Mouse (Mus musculus) embryonic facial prominence, embryonic 15.5 days (tissue): ENCODE measurements around the gene Oas2. TPM values are rescaled to one million over a fixed set of nuclear protein-coding genes. Genes with fewer than 3 reads are reported as not detected.

Source experiments
- ATAC-seq: fragments of 200-750 bp; cut with Nextera tagmentation; 2 replicates; pipeline ENCODE4 v1.8.0; 2017; ENCODE audit warnings: low read depth, moderate TSS enrichment; ENCODE audit not compliant: insufficient number of reproducible peaks, low FRiP score, low TSS enrichment
- H3K27ac ChIP-seq: fragments of 300-500 bp; sonication (generic); replicated peaks from 2 replicates; pipeline ENCODE4 v1.5.1; 2015; ENCODE audit warnings: mild to moderate bottlenecking, inconsistent platforms
- H3K27me3 ChIP-seq: fragments of 300-500 bp; sonication (generic); 2 replicates; pipeline ENCODE4 v1.6.1; 2015; ENCODE audit warnings: inconsistent platforms
- H3K36me3 ChIP-seq: fragments of 300-500 bp; sonication (generic); 2 replicates; pipeline ENCODE4 v1.6.1; 2015; ENCODE audit warnings: mild to moderate bottlenecking, inconsistent platforms
- H3K4me1 ChIP-seq: fragments of 300-500 bp; sonication (generic); 2 replicates; pipeline ENCODE4 v1.6.1; 2015; ENCODE audit warnings: inconsistent platforms
- H3K4me2 ChIP-seq: fragments of 300-500 bp; sonication (generic); replicated peaks from 2 replicates; pipeline ENCODE4 v1.6.1; 2015; ENCODE audit warnings: mild to moderate bottlenecking, inconsistent platforms
- H3K4me3 ChIP-seq: fragments of 300-500 bp; sonication (generic); replicated peaks from 2 replicates; pipeline ENCODE4 v1.5.1; 2015; ENCODE audit warnings: mild to moderate bottlenecking, inconsistent platforms
- H3K9ac ChIP-seq: fragments of 300-500 bp; sonication (generic); 2 replicates; pipeline ENCODE4 v1.6.1; 2015; ENCODE audit warnings: inconsistent platforms
- H3K9me3 ChIP-seq: fragments of 300-500 bp; sonication (generic); replicated peaks from 2 replicates; pipeline ENCODE4 v1.6.1; 2016; ENCODE audit warnings: inconsistent platforms
- WGBS: fragments of 180-500 bp; shearing (Covaris S2); methylation state at CpG from one replicate; pipeline ENCODE4 v1.1.7; 2015; 5-methylcytosine and 5-hydroxymethylcytosine counted together
- polyA plus RNA-seq: library from polyadenylated mRNA; unstranded; fragments of >200 nt; fragmentation: Nextera tagmentation; extraction: Ambion mirVana; gene quantifications from 2 replicates; pipeline ENCODE4 v1.2.1, GENCODE M21; 2015

Oas2 gene
- polyA plus RNA-seq, 1 experiment from 2014 or later: 1.3 TPM

DNA sequence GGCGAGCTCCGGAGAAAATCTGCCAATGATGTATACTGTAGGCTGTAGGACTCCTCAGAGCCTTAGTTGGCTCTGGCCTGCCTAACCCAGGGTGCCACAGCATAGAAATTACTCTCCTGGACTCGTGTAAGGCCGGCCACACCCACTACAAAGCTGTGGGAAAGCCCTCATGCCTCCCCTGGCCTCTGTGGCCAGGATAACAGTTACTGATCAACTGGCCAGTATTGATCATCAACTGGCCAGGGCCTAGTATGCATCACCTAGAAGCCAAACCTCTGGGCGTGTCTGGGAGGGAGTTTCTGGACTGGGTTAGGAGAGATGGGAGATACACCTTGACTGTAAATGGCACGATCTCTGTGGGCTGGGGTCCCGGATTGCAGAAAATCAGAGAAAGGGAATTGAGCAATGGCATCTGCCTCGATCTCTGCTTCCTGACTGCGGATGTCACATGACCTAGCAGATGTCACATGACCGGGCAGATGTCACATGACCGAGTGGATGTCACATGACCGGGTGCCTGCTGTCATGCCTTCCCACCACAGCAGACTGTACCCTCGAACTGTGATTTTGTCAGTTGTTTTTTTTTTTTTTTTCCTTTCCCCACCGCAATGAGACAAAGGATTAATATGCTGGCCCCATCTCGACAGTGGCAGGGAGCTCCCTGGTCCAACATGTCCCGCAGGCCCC, 53.5 kb downstream of the Oas2 start:
- H3K27me3 ChIP-seq: peaks cover 66% of the 10 kb centered on the region
- H3K4me1 ChIP-seq: peaks cover 12% of the 10 kb centered on the region

DNA sequence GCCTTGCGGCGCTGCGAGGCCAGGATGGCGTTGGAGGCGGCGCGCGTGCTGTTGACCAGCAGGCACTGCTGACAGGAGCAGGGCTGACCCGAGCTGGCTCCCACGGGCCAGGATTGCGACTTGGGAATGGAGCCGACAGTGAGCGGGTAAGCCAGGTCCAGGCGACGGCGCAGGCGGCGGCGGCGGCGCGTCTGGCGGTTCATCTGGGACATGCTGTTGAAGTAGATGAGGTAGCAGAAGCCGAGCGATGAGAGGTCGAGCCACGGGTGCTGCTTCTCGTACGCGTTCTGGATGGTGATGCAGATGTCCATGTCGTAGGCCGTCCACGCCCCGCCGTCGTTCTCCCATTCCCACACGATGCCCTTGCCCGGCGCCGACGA, 55.0 kb downstream of the Oas2 start:
- Histone ChIP-seq H3K4me1 (peaks cover 12% of the 10 kb centered on the region), H3K4me3 (peak overlapping the region; percentile 22), H3K36me3 (no peaks in the 10 kb centered on the region), H3K9me3 (no peaks in the 10 kb centered on the region), H3K9ac (no peak overlapping the region), H3K4me2 (peak overlapping the region; percentile 38), H3K27ac (no peak overlapping the region), H3K27me3 (peaks cover 60% of the 10 kb centered on the region)
- no peak for ATAC-seq
- 12% methylated on average over 41 of the region's 41 CpGs for WGBS

More for the DNA sequence above, 53.5 kb downstream of the Oas2 start:
- Histone ChIP-seq H3K4me3 (no peak overlapping the region), H3K9ac (no peak overlapping the region), H3K4me2 (no peak overlapping the region), H3K27ac (no peak overlapping the region), H3K9me3 (no peaks in the 10 kb centered on the region), H3K36me3 (no peaks in the 10 kb centered on the region)
- 75% methylated on average over 16 of the region's 16 CpGs for WGBS
- ATAC-seq: no peak

DNA sequence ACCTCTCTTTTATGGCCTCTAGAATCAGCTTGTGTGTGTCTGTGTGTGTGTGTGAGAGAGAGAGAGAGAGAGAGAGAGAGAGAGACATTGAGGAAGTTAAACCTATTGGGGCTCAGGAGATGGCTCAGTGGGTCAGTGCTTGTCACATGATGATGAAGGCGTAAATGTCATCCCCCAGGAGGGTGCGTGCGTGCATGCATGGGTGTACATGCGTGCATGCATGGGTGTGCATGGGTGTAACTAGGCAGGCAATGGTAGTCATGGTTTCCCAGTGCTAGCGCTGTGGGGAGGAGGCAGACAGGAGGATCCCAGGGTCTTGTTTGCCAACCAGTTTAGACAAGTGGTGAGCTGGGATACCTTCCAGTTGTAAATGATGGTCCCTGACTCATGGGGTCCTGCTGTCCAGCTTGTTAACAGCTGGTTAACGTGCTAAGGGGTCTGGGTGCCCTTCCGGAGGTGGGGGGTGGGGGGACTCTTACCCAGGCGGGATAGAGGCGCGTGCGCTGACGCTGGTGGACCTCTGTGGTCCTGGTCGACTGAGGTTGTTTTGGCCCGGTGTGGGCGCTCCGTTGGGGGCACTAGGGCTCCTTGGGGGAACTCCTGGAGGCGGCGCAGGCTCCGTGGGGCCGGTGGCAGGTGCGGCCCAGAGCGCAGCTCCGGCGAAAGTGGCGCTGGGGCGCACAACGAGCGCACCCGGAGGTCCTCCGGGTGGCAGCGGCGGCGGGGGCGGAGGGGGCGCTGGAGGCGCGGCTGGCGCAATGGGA, 55.5 kb downstream of the Oas2 start:
- Histone ChIP-seq H3K36me3 (no peaks in the 10 kb centered on the region), H3K4me2 (peak overlapping the region; percentile 38), H3K9ac (no peak overlapping the region), H3K27ac (no peak overlapping the region), H3K27me3 (peaks cover 60% of the 10 kb centered on the region), H3K4me3 (peak overlapping the region; percentile 22), H3K4me1 (peaks cover 12% of the 10 kb centered on the region), H3K9me3 (no peaks in the 10 kb centered on the region)
- no peak for ATAC-seq
- 20% methylated on average over 36 of the region's 38 CpGs for WGBS

DNA sequence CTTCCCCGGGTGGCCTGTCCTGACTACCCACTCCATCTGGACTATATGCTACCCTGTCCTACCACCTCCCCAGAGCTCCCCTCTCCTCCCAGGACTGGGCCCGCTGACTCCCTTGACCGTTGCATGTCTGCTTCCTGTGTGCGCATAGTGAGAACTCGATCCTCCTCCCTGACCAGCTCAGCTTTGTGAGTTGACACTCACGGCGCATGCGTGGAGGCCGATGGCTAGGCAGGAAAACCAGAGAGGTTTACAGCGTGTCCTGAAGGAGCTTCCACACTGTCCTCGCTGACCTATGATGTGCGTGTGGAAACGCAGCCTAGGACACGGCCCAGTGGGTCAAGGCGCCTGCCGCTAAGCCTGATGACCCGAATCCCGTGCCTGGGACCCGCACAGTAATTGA, 57.6 kb downstream of the Oas2 start:
- Histone ChIP-seq H3K9me3 (no peaks in the 10 kb centered on the region), H3K9ac (no peak overlapping the region)
- 76% methylated on average over 19 of the region's 19 CpGs for WGBS

DNA sequence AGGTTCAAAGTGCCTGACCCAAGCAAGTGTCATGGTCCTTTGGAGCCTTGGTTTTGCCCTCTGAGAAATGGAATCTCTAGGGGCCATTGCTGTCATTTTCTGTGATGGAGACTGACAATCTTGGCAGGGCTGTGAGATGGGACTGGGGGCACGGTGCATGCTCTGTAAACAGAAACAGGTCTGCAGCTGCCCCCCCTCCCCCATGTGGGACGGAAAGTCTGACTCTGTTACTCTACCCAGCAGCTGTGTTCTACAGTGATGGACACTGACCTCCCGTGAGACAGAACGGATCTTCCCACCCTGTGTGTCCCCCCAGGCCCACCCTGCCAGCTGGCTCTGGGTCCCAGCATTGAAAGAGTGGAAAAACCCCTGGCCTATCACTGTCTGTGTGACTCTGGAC, 59.2 kb downstream of the Oas2 start:
- no peak overlapping the region for H3K27ac ChIP-seq
- ATAC-seq: no peak
- H3K9ac ChIP-seq: no peak overlapping the region
- no peak overlapping the region for H3K4me2 ChIP-seq
- 42% methylated on average over 4 of the region's 4 CpGs for WGBS
- H3K4me3 ChIP-seq: no peak overlapping the region
- H3K36me3 ChIP-seq: no peaks in the 10 kb centered on the region
- H3K4me1 ChIP-seq: peaks cover 8% of the 10 kb centered on the region
- H3K9me3 ChIP-seq: no peaks in the 10 kb centered on the region
- H3K27me3 ChIP-seq: peaks cover 35% of the 10 kb centered on the region

More for the DNA sequence above, 57.6 kb downstream of the Oas2 start:
- Histone ChIP-seq H3K4me2 (no peak overlapping the region), H3K4me1 (peaks cover 8% of the 10 kb centered on the region), H3K36me3 (no peaks in the 10 kb centered on the region), H3K27ac (no peak overlapping the region), H3K27me3 (peaks cover 49% of the 10 kb centered on the region), H3K4me3 (no peak overlapping the region)
- no peak for ATAC-seq

DNA sequence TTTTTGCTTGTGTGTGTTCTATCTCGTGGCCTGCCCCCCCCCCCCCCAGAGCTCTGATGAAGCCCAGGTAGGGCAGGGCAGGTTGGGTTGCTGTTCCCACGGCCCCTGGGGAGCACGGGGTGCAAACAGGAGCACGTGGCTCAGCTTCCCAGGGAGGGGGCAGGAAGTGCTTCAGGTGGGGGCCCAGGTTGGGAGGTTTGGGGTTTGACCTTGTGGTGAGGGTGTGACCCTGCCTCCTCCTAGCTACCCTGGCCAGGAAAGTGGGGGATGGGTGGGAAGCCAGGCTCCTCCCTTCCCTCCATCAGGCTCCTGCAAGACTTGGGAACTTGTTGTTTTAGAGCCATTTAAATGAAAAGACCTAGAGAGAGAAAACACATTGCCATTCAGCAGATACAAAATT, 61.2 kb downstream of the Oas2 start:
- H3K9me3 ChIP-seq: no peaks in the 10 kb centered on the region
- H3K27ac ChIP-seq: no peak overlapping the region
- no peak overlapping the region for H3K4me3 ChIP-seq
- no peak overlapping the region for H3K9ac ChIP-seq
- no peak for ATAC-seq
- H3K27me3 ChIP-seq: peaks cover 16% of the 10 kb centered on the region
- no peaks in the 10 kb centered on the region for H3K4me1 ChIP-seq
- H3K4me2 ChIP-seq: no peak overlapping the region
- H3K36me3 ChIP-seq: no peaks in the 10 kb centered on the region
- 36% methylated on average over 4 of the region's 4 CpGs for whole genome bisulfite sequencing

DNA sequence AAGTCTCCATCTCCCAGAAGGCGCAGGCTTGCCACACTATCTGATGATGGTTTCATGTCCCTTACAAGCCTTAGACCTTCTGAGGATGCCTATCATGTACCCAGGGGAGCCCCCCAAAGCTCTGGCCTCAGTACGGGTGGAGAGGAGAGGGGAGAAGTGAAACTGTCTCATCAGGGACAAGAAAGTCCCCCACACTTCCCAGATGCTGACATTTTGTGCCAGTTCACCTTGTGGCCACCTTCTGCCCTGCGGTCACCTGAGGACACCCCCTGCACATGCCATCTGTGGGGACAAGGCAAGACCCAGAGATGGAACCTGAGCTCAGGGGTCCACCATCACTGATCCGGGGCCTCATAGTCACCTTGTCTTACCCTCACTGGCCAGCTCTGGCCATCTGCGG, 61.8 kb downstream of the Oas2 start:
- no peaks in the 10 kb centered on the region for H3K36me3 ChIP-seq
- no peak for ATAC-seq
- H3K9me3 ChIP-seq: no peaks in the 10 kb centered on the region
- no peak overlapping the region for H3K27ac ChIP-seq
- H3K4me3 ChIP-seq: no peak overlapping the region
- no peak overlapping the region for H3K9ac ChIP-seq
- no peaks in the 10 kb centered on the region; the same call in 1 of the 2 replicates for H3K4me1 ChIP-seq
- 87% methylated on average over 5 of the region's 5 CpGs for whole genome bisulfite sequencing
- peaks cover 16% of the 10 kb centered on the region for H3K27me3 ChIP-seq
- no peak overlapping the region for H3K4me2 ChIP-seq

DNA sequence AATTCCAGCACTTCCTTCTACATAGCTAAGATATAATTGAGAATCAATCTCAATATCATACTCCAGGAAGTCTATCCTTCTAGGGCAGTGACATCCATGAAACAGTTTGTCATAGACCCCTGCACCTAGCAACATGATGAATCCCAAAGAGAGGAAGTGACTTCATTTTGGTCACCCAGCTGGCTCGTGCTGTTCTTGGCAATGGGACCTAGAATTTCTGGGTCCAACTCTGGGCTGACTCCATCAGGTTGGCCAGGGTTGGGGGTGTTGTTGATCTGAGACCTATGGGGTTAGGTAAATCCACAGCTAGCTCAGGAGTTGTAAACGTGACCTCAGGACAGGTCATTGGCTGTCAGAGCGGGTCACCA, 62.2 kb downstream of the Oas2 start:
- no peak for ATAC-seq
- H3K9me3 ChIP-seq: no peaks in the 10 kb centered on the region
- H3K4me3 ChIP-seq: no peak overlapping the region
- WGBS: 89% methylated on average over 3 of the region's 3 CpGs
- no peak overlapping the region for H3K27ac ChIP-seq
- H3K9ac ChIP-seq: no peak overlapping the region
- H3K4me1 ChIP-seq: no peaks in the 10 kb centered on the region; the same call in 1 of the 2 replicates
- H3K4me2 ChIP-seq: no peak overlapping the region
- peaks cover 16% of the 10 kb centered on the region for H3K27me3 ChIP-seq
- H3K36me3 ChIP-seq: no peaks in the 10 kb centered on the region

DNA sequence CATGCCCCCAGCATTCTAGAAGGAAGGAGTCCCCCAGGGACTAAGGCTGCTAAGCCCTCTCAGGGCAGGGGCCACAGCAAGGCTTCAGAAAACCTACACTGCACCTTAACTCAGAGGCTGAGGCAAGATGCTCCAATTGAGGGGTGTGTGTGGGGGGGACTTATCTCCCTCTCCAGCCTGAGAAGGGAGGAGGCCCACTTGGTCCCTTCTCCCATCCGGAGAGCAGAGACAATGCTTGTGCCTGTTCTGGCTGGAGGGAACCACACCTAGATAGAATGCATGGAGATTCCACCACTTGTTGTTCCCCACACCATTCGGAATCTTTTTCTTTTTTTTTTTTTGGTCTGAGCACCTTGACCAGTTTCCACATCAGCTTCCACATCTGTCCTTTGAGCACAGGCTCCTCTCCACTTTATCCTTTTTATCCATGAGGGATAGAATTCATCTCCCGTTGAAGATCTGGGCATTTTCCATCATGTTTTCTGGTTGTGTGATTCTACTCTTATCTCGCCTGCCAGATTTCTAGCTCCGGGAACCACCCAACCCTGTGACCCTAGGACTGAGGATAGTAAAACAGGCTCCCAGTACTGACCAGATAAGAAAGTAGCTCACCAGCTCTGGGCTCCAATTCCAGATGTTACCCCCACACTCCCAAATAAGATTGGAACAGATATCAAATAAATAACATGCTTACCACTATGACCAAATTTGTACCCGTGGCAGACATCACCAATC, 62.7 kb downstream of the Oas2 start:
- ATAC-seq: no peak
- H3K4me2 ChIP-seq: no peak overlapping the region

DNA sequence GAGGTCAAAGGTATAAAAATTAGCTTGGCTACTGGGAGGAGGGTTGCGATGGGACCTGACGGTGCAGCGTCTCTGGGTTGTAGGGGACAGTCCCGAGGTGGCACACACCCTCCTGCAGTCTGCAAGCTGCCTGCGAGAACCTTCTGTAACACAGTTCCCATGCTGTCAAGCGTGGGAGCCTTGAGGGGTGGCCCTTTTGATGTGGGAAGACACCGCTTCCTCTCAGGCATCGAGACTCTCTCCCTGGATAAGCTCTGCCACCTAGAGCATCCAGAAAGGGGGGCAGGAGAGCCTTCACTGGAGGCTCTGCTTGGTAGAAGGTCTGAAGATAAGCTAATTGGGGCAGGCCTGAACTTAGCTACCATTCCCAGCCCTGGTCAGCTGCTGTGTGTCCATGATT, 64.0 kb downstream of the Oas2 start:
- Histone ChIP-seq H3K36me3 (no peaks in the 10 kb centered on the region), H3K4me3 (no peak overlapping the region), H3K9ac (no peak overlapping the region), H3K9me3 (no peaks in the 10 kb centered on the region), H3K4me2 (no peak overlapping the region), H3K27ac (no peak overlapping the region), H3K27me3 (peaks cover 22% of the 10 kb centered on the region), H3K4me1 (peaks cover 2% of the 10 kb centered on the region; the same call in 1 of the 2 replicates)
- ATAC-seq: no peak
- WGBS: 72% methylated on average over 8 of the region's 8 CpGs

More for the DNA sequence above, 62.7 kb downstream of the Oas2 start:
- Histone ChIP-seq H3K9me3 (no peaks in the 10 kb centered on the region), H3K9ac (no peak overlapping the region), H3K27me3 (peaks cover 16% of the 10 kb centered on the region), H3K36me3 (no peaks in the 10 kb centered on the region), H3K4me1 (no peaks in the 10 kb centered on the region; the same call in 1 of the 2 replicates), H3K4me3 (no peak overlapping the region), H3K27ac (no peak overlapping the region)
- WGBS: 78% methylated on average over 6 of the region's 6 CpGs
